Mouse (Mus musculus): ENCODE measurements around the gene Slx4.

DNA sequence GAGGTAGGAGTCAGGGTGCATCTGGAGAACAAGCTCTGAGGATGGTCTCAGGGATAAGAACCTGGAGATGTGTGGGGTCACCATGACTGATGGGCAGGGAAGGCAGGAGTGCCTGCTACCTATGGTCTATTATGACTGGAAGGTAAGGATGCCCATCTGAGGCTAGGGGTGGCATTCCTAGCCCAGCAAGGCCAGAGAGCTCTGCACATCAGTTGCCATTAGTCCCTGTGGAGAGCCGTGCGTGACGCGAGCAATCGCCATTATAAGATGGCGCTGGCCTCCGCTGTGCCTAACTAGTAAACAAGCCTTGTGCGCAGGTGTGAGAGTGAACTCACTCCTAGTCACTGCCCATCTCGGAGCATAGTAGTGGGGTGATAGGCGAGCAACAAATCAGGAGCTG, 26.9 kb upstream of the Slx4 start:
- TF ChIP-seq CTCF (IDR thresholded peaks at IDR 0.05; ENCODE audit: borderline replicate concordance, insufficient read depth, low read depth, low read length) (no peak), POLR2A (IDR thresholded peaks at IDR 0.05; ENCODE audit: borderline replicate concordance, insufficient read depth, low read length) (no peak)

Data from cerebellum, adult 2 months (tissue).